Mouse (Mus musculus): ENCODE measurements around the gene Golph3l.

DNA sequence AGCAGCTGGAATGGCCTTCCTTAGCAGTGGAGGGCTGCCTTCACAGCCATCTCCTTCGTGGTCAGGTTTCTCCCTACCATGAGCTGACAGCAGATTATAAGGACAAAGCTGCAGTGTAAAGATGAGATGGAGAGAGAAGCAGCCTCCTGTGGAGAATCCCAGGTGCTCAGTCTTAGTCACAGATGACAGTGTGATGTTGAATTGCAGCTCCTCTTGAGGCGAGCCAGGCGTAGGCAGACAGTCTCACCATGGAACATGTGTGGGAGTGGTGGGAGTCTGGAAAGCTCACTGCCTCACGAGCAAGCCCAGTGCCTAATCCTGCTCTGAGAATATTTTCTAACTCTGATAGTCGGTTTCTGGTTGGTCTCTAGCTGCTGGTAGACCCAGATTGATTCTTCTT, 39.0 kb downstream of the Golph3l start:
- no peak for TF ChIP-seq HCFC1 (IDR thresholded peaks at IDR 0.05; ENCODE audit: borderline replicate concordance, insufficient read depth, low read length)
- TF ChIP-seq MAFK (IDR thresholded peaks at IDR 0.05; ENCODE audit: insufficient read depth, low read depth, low read length), result no peak
- no peak for TF ChIP-seq CHD2 (IDR thresholded peaks at IDR 0.05; ENCODE audit: low read depth, low read length)

All from ES-E14 (cell line).